Mouse (Mus musculus) stomach, postnatal 0 days (tissue): ENCODE measurements around the gene Oas1f. TPM values are rescaled to one million over a fixed set of nuclear protein-coding genes. Genes with fewer than 3 reads are reported as not detected.
"Not testable (repeated sequence)": the region's sequence is repeated elsewhere in the genome, so short reads cannot be mapped to it uniquely, and the experiment has no call there.

ENCODE experiments used
- ATAC-seq: fragments of 200-750 bp; cut with Nextera tagmentation; 2 replicates; pipeline ENCODE4 v1.8.0; 2017; ENCODE audit not compliant: low FRiP score, low TSS enrichment
- DNase-seq: peaks from one replicate; pipeline ENCODE4 v3.0.0-alpha.2; 2016; ENCODE audit warnings: low spot score
- H3K27ac ChIP-seq: fragments of 300-500 bp; sonication (generic); replicated peaks from 2 replicates; pipeline ENCODE4 v1.5.1; 2014; ENCODE audit warnings: mild to moderate bottlenecking, control low read depth
- H3K27me3 ChIP-seq: fragments of 300-500 bp; sonication (generic); 2 replicates; pipeline ENCODE4 v1.6.1; 2014; ENCODE audit warnings: low read length; ENCODE audit not compliant: control insufficient read depth, insufficient read depth
- H3K36me3 ChIP-seq: fragments of 300-500 bp; sonication (generic); 2 replicates; pipeline ENCODE4 v1.6.1; 2014; ENCODE audit warnings: low read length, mixed read lengths; ENCODE audit not compliant: control insufficient read depth, insufficient read depth
- H3K4me1 ChIP-seq: fragments of 300-500 bp; sonication (generic); replicated peaks from 2 replicates; pipeline ENCODE4 v1.6.1; 2014; ENCODE audit warnings: antibody characterized with exemption; ENCODE audit not compliant: control insufficient read depth, insufficient read depth
- H3K4me2 ChIP-seq: fragments of 300-500 bp; sonication (generic); replicated peaks from 2 replicates; pipeline ENCODE4 v1.6.1; 2014; ENCODE audit warnings: low read depth, mild to moderate bottlenecking, control low read depth, moderate library complexity
- H3K4me3 ChIP-seq: fragments of 300-500 bp; sonication (generic); 2 replicates; pipeline ENCODE4 v1.5.1; 2014; ENCODE audit warnings: low read depth, low read length, control low read depth
- H3K9ac ChIP-seq: fragments of 300-500 bp; sonication (generic); 2 replicates; pipeline ENCODE4 v1.6.1; 2014; ENCODE audit warnings: mild to moderate bottlenecking, low read length, control low read depth, mixed read lengths
- H3K9me3 ChIP-seq: fragments of 300-500 bp; sonication (generic); 2 replicates; pipeline ENCODE4 v1.6.1; 2016; ENCODE audit warnings: low read length; ENCODE audit not compliant: control insufficient read depth
- CTCF ChIP-seq: IDR thresholded peaks from 2 replicates; pipeline ENCODE4 v1.5.1; 2016; ENCODE audit warnings: antibody characterized with exemption, low read depth, mild to moderate bottlenecking, moderate library complexity
- EP300 ChIP-seq: optimal IDR thresholded peaks from 2 replicates; pipeline ENCODE3; 2016; ENCODE audit warnings: antibody characterized with exemption
- WGBS: fragments of 180-500 bp; shearing (Covaris S2); extraction: QIAGEN DNeasy Blood & Tissue Kit; methylation state at CpG from one replicate; pipeline ENCODE4 v1.1.7; 2014; 5-methylcytosine and 5-hydroxymethylcytosine counted together
- microRNA-seq: library from miRNA; unstranded; fragments of <30 nt; microRNA quantifications from one replicate; pipeline ENCODE4, GENCODE M21; 2016
- polyA plus RNA-seq: library from polyadenylated mRNA; unstranded; fragments of >200 nt; fragmentation: Nextera tagmentation; extraction: Ambion mirVana; gene quantifications from 2 replicates; pipeline ENCODE4 v1.2.1, GENCODE M21; 2015

Gene Oas1f
- polyA plus RNA-seq, 1 experiment from 2014 or later = not detected

GRCm38 (mm10) chr5:120900666-120901065 lies 53.5 kb downstream of the Oas1f start:
- Histone ChIP-seq H3K4me3 (no peak overlapping the region), H3K36me3 (no peaks in the 10 kb centered on the region), H3K27ac (no peak overlapping the region), H3K4me2 (no peak overlapping the region), H3K9me3 (no peaks in the 10 kb centered on the region), H3K9ac (no peak overlapping the region), H3K27me3 (no peaks in the 10 kb centered on the region), H3K4me1 (no peaks in the 10 kb centered on the region)
- 33% methylated on average over 1 of the region's 1 CpGs for WGBS
- no peak for ATAC-seq
- TF ChIP-seq CTCF (no peak), EP300 (no peak)
- no peak for DNase-seq

- Histone ChIP-seq H3K9ac (no peak overlapping the region), H3K4me2 (no peak overlapping the region), H3K4me3 (no peak overlapping the region), H3K9me3 (no peaks in the 10 kb centered on the region), H3K27me3 (no peaks in the 10 kb centered on the region), H3K36me3 (no peaks in the 10 kb centered on the region), H3K4me1 (no peaks in the 10 kb centered on the region), H3K27ac (no peak overlapping the region)
- ATAC-seq (no peak), DNase-seq (no peak)
- WGBS = 88% methylated on average over 5 of the region's 5 CpGs
- TF ChIP-seq CTCF = no peak
- no peak for TF ChIP-seq EP300
Observed at GRCm38 (mm10) chr5:120902056-120902455, 54.9 kb downstream of the Oas1f start.

- H3K9me3 ChIP-seq, H3K9ac ChIP-seq, H3K27ac ChIP-seq, H3K4me1 ChIP-seq, H3K4me3 ChIP-seq, H3K36me3 ChIP-seq, H3K27me3 ChIP-seq: not testable (repeated sequence)
- WGBS = 35% methylated on average over 8 of the region's 12 CpGs
- DNase-seq (peak; percentile 41), ATAC-seq (peak; percentile 56; the same call in 1 of the 2 replicates)
- H3K4me2 ChIP-seq = 0 out of 2 replicates have a peak within 1 kb of the TSS, but pooled peaks have one; percentile 14
Observed at GRCm38 (mm10) chr5:120906791-120907733, 59.9 kb downstream of the Oas1f start, which contains the start of gene Oas1a. Gene Oas1a, minus strand, starts transcription at chr5:120907521.

Small RNA genes lying within 50 kb of the gene (microRNA-seq; reads per million reads assigned to microRNA genes)
- gene Gm22907 = not detected

Other genes starting within 250 kb of the Oas1f start
- gene Rita1, start 234.8 kb upstream of the Oas1f start, polyA plus RNA-seq = 12.1 TPM in 2 replicates
- gene Ddx54, start 234.6 kb upstream of the Oas1f start, polyA plus RNA-seq = 22.5 and 23.0 TPM in 2 replicates
- 0.10 TPM in 1 of 2 replicates, not detected in the other for gene Cfap73, start 213.1 kb upstream of the Oas1f start, polyA plus RNA-seq
- 0.08 and 0.44 TPM in 2 replicates for gene Rasal1, start 198.6 kb upstream of the Oas1f start, polyA plus RNA-seq
- 2.0 and 3.1 TPM in 2 replicates for gene Dtx1, start 135.4 kb upstream of the Oas1f start, polyA plus RNA-seq
- 0.59 and 0.74 TPM in 2 replicates for gene Oas2, start 97.5 kb upstream of the Oas1f start, polyA plus RNA-seq
- 0.40 and 0.41 TPM in 2 replicates for gene Oas3, start 69.7 kb upstream of the Oas1f start, polyA plus RNA-seq
- gene Oas1e, start 51.8 kb upstream of the Oas1f start, polyA plus RNA-seq = not detected in 2 replicates
- gene Oas1c, start 34.9 kb upstream of the Oas1f start, polyA plus RNA-seq = 1.1 and 1.2 TPM in 2 replicates
- not detected in 2 replicates for gene Oas1h, start 14.1 kb downstream of the Oas1f start, polyA plus RNA-seq
- gene Oas1g, start 40.2 kb downstream of the Oas1f start, polyA plus RNA-seq = 4.7 and 5.1 TPM in 2 replicates
- gene Oas1a, start 60.2 kb downstream of the Oas1f start, polyA plus RNA-seq = 15.5 and 16.1 TPM in 2 replicates
- gene Oas1d, start 67.2 kb downstream of the Oas1f start, polyA plus RNA-seq = 0.07 TPM in 1 of 2 replicates, not detected in the other
- gene Rph3a, start 162.7 kb downstream of the Oas1f start, polyA plus RNA-seq = 0.04 and 0.06 TPM in 2 replicates